Comparison of ENCODE assay signal across 19 mouse cellular contexts in genomic region chr4:134619489-134619870, GRCm38 (mm10).
DNase-seq lines count a peak whose midpoint lies in the region; ATAC-seq and TF ChIP-seq lines count a peak whose summit lies in the region.
"Had no signal": no experiment of that assay in that cellular context is flagged by ENCODE, and none has a peak within 500 bp of the region (broad histone marks: within the 10 kb centered on the region; RNA-seq: fewer than 3 reads in every experiment).

No protein-coding gene starts in this region.

- peaks cover 90% of the 10 kb centered on the region for H3K79me2 ChIP-seq in macrophage (ENCODE audit: inconsistent target)

- ATAC-seq in cerebellum, adult (ENCODE audit: insufficient number of reproducible peaks, low FRiP score, low TSS enrichment): peak; percentile 26; the same call in 1 of the 2 replicates
- ATAC-seq: intestine, embryonic 15.5 days had no signal

- no peak for DNase-seq in cerebellum, adult 8-10 months
- no peak for DNase-seq in layer of hippocampus, adult 2 months (ENCODE audit: low spot score in 2 of 2)
- DNase-seq in layer of hippocampus, adult 11-12 months (ENCODE audit: low spot score): no peak
- peak; percentile 41 for DNase-seq in brain, adult 2 months (ENCODE audit: low read depth, low spot score)
- DNase-seq in embryo, embryonic 10 days (ENCODE audit: low spot score): no peak
- no peak for DNase-seq in heart, adult 8-10 months (ENCODE audit: low spot score)
- DNase-seq: adrenal gland, postnatal 10 days; cerebellum, adult 11 months; gastrocnemius, postnatal 25 days; kidney, postnatal 10 days; liver; lung, embryonic 14.5 days; right cerebral cortex, postnatal 14 days; thymus, adult 2 months had no signal

- H3K36me3 ChIP-seq in macrophage (ENCODE audit: inconsistent target): peaks cover 1% of the 10 kb centered on the region; the same call in 1 of the 2 replicates
- H3K36me3 ChIP-seq: embryonic facial prominence, embryonic 15.5 days; intestine, embryonic 15.5 days had no signal

- H3K27ac ChIP-seq in layer of hippocampus, adult 2 months: peak overlapping the region; percentile 80
- H3K27ac ChIP-seq in macrophage: peak overlapping the region; percentile 97
- H3K27ac ChIP-seq: embryonic facial prominence, embryonic 15.5 days; intestine, embryonic 15.5 days had no signal

- no peak overlapping the region for H3K4me3 ChIP-seq in layer of hippocampus, adult 2 months
- H3K4me3 ChIP-seq in macrophage (ENCODE audit: inconsistent target): no peak overlapping the region
- H3K4me3 ChIP-seq: embryonic facial prominence, embryonic 15.5 days; intestine, embryonic 15.5 days; megakaryocyte, embryonic 14.5 days had no signal

- TF ChIP-seq CTCF in layer of hippocampus, adult 2 months (conservative IDR thresholded peaks at IDR 0.05): no peak

- 90% methylated on average over 10 of the region's 10 CpGs for WGBS in macrophage (ENCODE audit: missing documents)
